Mouse (Mus musculus) brown adipose tissue, adult 24 weeks (tissue): Measurements from ENCODE around the gene Atg101. TPM values are rescaled to one million over a fixed set of nuclear protein-coding genes. Genes with fewer than 3 reads are reported as not detected.

ENCODE experiments used
- polyA plus RNA-seq: library from polyadenylated mRNA; stranded (reverse); fragments of >200 nt; gene quantifications from 2 replicates; pipeline ENCODE4 v1.2.4, GENCODE M21; 2012; ENCODE audit not compliant: missing spikeins, insufficient read depth, insufficient read length

Atg101 gene
- polyA plus RNA-seq, 1 experiment = 34.8 TPM

Other genes with a start within 250 kb of the Atg101 start
- gene Gm47841, start 236.9 kb upstream of the Atg101 start, polyA plus RNA-seq = not detected in 2 replicates
- 2.9 and 3.0 TPM in 2 replicates for gene Fignl2, start 205.7 kb upstream of the Atg101 start, polyA plus RNA-seq
- not detected in 2 replicates for gene Ankrd33, start 168.5 kb upstream of the Atg101 start, polyA plus RNA-seq
- gene Acvrl1, start 155.8 kb upstream of the Atg101 start, polyA plus RNA-seq = 9.4 and 13.7 TPM in 2 replicates
- gene Acvr1b, start 110.2 kb upstream of the Atg101 start, polyA plus RNA-seq = 3.1 and 3.2 TPM in 2 replicates
- gene Grasp, start 60.1 kb upstream of the Atg101 start, polyA plus RNA-seq = 1.7 and 3.7 TPM in 2 replicates
- gene Nr4a1, start 30.0 kb upstream of the Atg101 start, polyA plus RNA-seq = 20.8 and 136 TPM in 2 replicates
- 0.91 TPM in 1 of 2 replicates, not detected in the other for gene 6030408B16Rik, start 8.9 kb downstream of the Atg101 start, polyA plus RNA-seq
- gene Krt80, start 85.9 kb downstream of the Atg101 start, polyA plus RNA-seq = 1.5 and 2.3 TPM in 2 replicates
- not detected in 2 replicates for gene Krt7, start 126.8 kb downstream of the Atg101 start, polyA plus RNA-seq
- not detected in 2 replicates for gene Krt87, start 154.5 kb downstream of the Atg101 start, polyA plus RNA-seq
- gene Krt88, start 163.5 kb downstream of the Atg101 start, polyA plus RNA-seq = not detected in 2 replicates
- gene Krt81, start 179.5 kb downstream of the Atg101 start, polyA plus RNA-seq = not detected in 2 replicates
- gene Krt86, start 189.2 kb downstream of the Atg101 start, polyA plus RNA-seq = not detected in 2 replicates
- not detected in 2 replicates for gene Krt83, start 207.2 kb downstream of the Atg101 start, polyA plus RNA-seq
- gene Gm49425, start 233.0 kb downstream of the Atg101 start, polyA plus RNA-seq = not detected in 2 replicates
- not detected in 2 replicates for gene Krt84, start 248.5 kb downstream of the Atg101 start, polyA plus RNA-seq